Mouse (Mus musculus) small intestine, adult 2 months (tissue): Measurements from ENCODE around the gene Bmp6. TPM values are rescaled to one million over a fixed set of nuclear protein-coding genes. Genes with fewer than 3 reads are reported as not detected.
A peak's percentile ranks its signal among the peaks of the same experiment; 100 is the strongest.

Experiments used
- H3K27ac ChIP-seq: fragments of 200-500 bp; 2 replicates; pipeline ENCODE4 v1.5.1; 2012; ENCODE audit warnings: low read depth, low read length, control low read depth, inconsistent platforms; ENCODE audit not compliant: insufficient read depth
- H3K27me3 ChIP-seq: fragments of 200-500 bp; 2 replicates; pipeline ENCODE4 v1.6.1; 2012; ENCODE audit warnings: mild to moderate bottlenecking, moderate library complexity, low read length, inconsistent platforms; ENCODE audit not compliant: control insufficient read depth, insufficient read depth
- H3K36me3 ChIP-seq: fragments of 200-500 bp; 2 replicates; pipeline ENCODE4 v1.6.1; 2012; ENCODE audit warnings: mild to moderate bottlenecking, low read length, control low read depth, inconsistent platforms; ENCODE audit not compliant: control insufficient read depth, insufficient read depth
- H3K4me1 ChIP-seq: fragments of 200-500 bp; 2 replicates; pipeline ENCODE4 v1.6.1; 2012; ENCODE audit warnings: low read length, inconsistent platforms, mixed read lengths; ENCODE audit not compliant: control insufficient read depth, insufficient read depth, insufficient read length
- H3K4me3 ChIP-seq: fragments of 200-500 bp; 2 replicates; pipeline ENCODE4 v1.5.1; 2012; ENCODE audit warnings: low read depth, mild to moderate bottlenecking, control low read depth, inconsistent platforms, low read length, moderate library complexity
- CTCF ChIP-seq: fragments of 200-500 bp; IDR thresholded peaks from 2 replicates; pipeline ENCODE4 v1.5.1; 2012; ENCODE audit warnings: low read depth, mild to moderate bottlenecking, control low read depth, inconsistent platforms, low read length, moderate library complexity, mixed read lengths; ENCODE audit not compliant: insufficient replicate concordance, insufficient read length; ENCODE audit errors: extremely low read depth
- POLR2A ChIP-seq: fragments of 200-500 bp; IDR thresholded peaks from 2 replicates; pipeline ENCODE4 v1.6.1; 2012; ENCODE audit warnings: low read depth, mild to moderate bottlenecking, control low read depth, inconsistent platforms, low read length, moderate library complexity
- WGBS: fragments of 180-500 bp; shearing (Covaris S2); methylation state at CpG from one replicate; pipeline ENCODE4 v1.1.7; 2018; 5-methylcytosine and 5-hydroxymethylcytosine counted together
- polyA plus RNA-seq: library from polyadenylated mRNA; depleted of rRNA; stranded (reverse); fragments of >200 nt; gene quantifications from 2 replicates; pipeline ENCODE4 v1.2.3, GENCODE M21; 2012

The Bmp6 gene
- polyA plus RNA-seq, 1 experiment: 5.2 TPM

DNA sequence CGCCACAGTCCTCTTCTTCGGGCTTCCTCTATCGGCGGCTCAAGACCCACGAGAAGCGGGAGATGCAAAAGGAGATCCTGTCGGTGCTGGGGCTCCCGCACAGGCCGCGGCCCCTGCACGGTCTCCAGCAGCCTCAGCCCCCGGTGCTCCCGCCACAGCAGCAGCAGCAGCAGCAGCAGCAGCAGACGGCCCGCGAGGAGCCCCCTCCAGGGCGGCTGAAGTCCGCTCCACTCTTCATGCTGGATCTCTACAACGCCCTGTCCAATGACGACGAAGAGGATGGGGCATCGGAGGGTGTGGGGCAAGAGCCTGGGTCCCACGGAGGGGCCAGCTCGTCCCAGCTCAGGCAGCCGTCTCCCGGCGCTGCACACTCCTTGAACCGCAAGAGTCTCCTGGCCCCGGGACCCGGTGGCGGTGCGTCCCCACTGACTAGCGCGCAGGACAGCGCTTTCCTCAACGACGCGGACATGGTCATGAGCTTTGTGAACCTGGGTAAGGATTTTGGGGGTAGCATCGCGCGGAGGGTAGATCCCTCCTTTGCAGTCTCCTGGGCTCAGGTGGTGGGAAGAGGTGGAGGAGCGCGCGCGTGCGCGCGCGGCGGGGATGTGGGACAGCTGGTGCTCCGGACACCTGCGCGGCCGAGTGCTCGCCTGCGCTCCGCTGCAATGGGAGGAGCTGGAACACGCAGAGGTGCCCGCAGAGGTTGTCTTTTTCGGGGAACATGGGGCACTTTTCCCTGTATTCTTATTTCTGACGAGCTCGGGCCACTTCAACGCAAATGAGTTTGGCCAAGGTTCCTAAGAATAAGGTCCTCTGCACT lies 1.4 kb downstream of the Bmp6 start:
- Histone ChIP-seq H3K27ac (no peak overlapping the region), H3K36me3 (no peaks in the 10 kb centered on the region), H3K4me1 (peaks cover 7% of the 10 kb centered on the region), H3K27me3 (peaks cover 33% of the 10 kb centered on the region), H3K4me3 (peak overlapping the region; percentile 63)
- TF ChIP-seq CTCF: no peak
- TF ChIP-seq POLR2A: no peak
- 2% methylated on average over 63 of the region's 63 CpGs for WGBS

DNA sequence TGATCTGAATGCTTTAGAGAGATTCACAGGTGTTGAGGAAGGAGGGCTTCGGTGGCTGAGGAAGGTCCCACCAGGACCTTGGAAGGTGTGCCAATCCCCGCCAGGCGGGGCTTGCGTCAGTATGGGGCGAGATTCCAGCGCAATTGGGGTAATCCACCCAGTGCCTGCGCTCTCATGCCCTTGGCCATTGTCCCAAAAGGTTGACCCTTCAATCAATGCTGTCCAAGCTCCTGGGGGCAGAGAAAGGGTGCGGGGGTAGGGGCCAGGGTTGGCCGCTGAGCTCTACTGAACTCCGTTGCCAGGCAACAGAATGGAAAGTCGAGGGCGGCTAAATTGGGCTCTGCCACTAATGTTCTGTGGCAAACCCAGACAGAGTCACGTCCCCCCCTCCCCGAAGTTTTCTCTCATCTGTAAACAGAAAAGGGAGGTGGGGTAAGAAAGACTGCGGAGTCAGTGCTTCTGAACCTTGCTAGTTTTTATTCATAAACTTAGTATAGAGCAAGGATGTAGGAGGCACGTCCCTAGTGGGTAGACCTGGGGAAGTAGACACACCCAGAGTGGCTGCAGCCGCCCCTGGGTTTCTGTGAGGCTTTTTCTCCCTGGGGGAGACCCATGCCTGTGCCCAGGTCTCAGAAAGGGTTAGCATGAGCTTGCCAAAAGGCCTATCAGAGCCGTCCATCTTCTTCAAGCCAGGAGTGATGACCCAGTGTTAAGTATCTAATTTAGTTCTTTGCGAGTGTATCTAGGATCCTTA lies 2.3 kb downstream of the Bmp6 start:
- peaks cover 36% of the 10 kb centered on the region for H3K27me3 ChIP-seq
- H3K4me1 ChIP-seq: peaks cover 10% of the 10 kb centered on the region
- 15% methylated on average over 19 of the region's 19 CpGs for WGBS
- TF ChIP-seq CTCF: no peak
- no peak for TF ChIP-seq POLR2A
- H3K4me3 ChIP-seq: peak overlapping the region; percentile 63
- no peak overlapping the region for H3K27ac ChIP-seq
- H3K36me3 ChIP-seq: no peaks in the 10 kb centered on the region

DNA sequence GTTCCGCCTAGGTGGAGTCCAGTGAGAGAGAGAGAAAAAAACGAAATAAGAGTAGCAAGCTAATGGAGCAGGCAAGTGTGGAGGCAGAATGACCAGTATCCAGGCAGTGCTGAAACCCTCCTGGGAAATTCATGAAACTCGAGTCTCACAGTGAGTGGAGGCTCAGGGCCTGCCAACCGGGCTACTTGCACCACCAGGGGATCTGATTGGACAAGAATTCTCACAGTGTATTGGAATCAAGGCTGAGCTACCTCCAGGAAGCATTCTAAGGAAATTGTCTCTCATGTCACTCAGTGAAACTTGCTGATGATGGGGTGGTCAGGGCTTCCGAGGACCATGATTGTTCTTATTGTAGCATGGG lies 2.8 kb downstream of the Bmp6 start:
- H3K27ac ChIP-seq: no peak overlapping the region
- no peaks in the 10 kb centered on the region for H3K36me3 ChIP-seq
- peaks cover 10% of the 10 kb centered on the region for H3K4me1 ChIP-seq
- no peak overlapping the region for H3K4me3 ChIP-seq
- WGBS: 58% methylated on average over 5 of the region's 5 CpGs
- TF ChIP-seq POLR2A (no peak), CTCF (no peak)
- H3K27me3 ChIP-seq: peaks cover 39% of the 10 kb centered on the region

DNA sequence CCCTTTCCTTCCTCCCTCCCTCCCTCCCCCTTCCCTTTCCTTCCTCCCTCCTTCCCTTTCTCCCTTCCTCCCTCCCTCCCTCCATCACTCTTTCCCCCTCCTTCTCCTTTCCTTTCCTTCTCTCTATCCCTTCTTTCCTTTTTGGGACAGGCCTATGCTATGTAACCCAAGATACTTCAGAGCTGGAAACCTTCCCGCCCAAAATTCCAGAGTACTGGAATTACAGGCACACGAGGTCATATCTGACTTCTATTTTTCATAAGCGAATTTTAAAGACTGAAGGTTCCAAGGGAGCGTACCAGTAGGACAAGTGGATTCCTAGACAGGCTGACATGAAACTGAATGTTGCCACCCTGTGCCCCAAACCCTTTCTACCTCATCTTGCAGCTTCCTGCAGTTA lies 4.1 kb downstream of the Bmp6 start:
- TF ChIP-seq CTCF (no peak), POLR2A (no peak)

DNA sequence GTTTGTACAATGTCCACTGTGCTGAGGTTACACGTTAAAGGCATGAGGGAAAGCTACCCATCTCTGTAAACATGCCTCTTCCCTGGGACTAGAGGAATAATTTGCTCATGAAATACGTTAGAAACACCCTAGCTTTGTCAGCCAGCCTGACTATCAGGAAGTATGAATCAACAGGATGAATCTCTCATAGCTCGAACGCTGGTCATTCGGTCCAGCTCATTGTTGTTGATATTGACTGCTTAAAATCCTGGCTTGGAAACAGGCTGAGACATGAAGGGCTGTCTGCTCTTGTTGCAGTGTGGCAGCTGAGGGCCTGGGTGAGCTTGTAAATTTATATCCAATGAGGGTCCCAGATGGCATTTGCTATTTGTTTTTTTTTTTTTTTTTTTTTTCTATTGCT lies 4.9 kb downstream of the Bmp6 start:
- no peak overlapping the region for H3K4me3 ChIP-seq
- H3K27ac ChIP-seq: no peak overlapping the region
- no peaks in the 10 kb centered on the region for H3K36me3 ChIP-seq
- WGBS: 54% methylated on average over 5 of the region's 5 CpGs
- TF ChIP-seq CTCF: no peak
- no peak for TF ChIP-seq POLR2A
- H3K4me1 ChIP-seq: peaks cover 10% of the 10 kb centered on the region
- peaks cover 38% of the 10 kb centered on the region for H3K27me3 ChIP-seq

More for the DNA sequence above, 4.1 kb downstream of the Bmp6 start:
- no peaks in the 10 kb centered on the region for H3K36me3 ChIP-seq
- H3K27ac ChIP-seq: no peak overlapping the region
- peaks cover 10% of the 10 kb centered on the region for H3K4me1 ChIP-seq
- H3K27me3 ChIP-seq: peaks cover 39% of the 10 kb centered on the region
- WGBS: 65% methylated on average over 4 of the region's 4 CpGs
- H3K4me3 ChIP-seq: no peak overlapping the region

DNA sequence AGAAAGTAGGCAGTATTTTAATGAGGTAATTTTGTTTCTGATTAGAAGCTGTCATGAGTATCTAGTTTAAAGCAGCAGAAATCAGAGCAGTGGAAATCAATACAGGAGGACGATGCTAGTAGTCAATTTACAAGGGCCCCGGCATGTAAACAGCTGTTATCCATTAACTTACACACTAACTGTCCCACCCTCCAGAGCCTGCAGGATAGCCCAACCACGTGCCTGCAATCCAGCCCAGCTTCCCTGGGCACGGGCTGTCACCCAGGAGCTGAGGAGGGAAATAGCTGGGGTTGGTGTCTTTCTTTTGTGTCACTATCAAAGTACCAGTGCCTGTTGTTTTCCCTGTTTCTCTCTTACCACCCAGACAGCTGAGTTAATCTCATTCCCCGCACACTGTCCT lies 7.1 kb downstream of the Bmp6 start:
- Histone ChIP-seq H3K4me3 (no peak overlapping the region), H3K4me1 (peaks cover 2% of the 10 kb centered on the region; the same call in 1 of the 2 replicates), H3K27ac (no peak overlapping the region), H3K36me3 (no peaks in the 10 kb centered on the region), H3K27me3 (peaks cover 17% of the 10 kb centered on the region)
- WGBS: 22% methylated on average over 5 of the region's 5 CpGs
- TF ChIP-seq CTCF: no peak
- TF ChIP-seq POLR2A: no peak

DNA sequence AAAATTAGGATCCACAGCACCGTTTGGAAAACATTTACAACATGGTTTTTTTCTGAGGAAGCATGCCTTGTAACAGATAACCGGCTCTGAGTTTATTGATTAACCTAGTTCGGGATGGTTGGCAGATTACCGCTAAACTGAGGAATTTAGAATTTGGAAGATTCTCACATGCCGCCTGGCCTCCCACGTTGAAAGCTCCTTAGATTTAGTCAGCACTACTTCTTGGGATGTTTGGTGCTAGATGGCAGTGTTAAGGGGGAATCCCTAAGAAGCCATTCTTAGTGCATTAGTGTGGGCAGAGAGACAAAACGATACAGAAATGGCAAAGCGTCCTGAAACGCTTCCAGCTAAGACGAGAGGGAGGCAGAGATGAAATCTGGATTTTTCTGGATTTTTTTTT lies 8.1 kb downstream of the Bmp6 start:
- 54% methylated on average over 10 of the region's 10 CpGs for WGBS
- Histone ChIP-seq H3K36me3 (no peaks in the 10 kb centered on the region), H3K4me1 (peaks cover 2% of the 10 kb centered on the region; the same call in 1 of the 2 replicates), H3K27me3 (peaks cover 7% of the 10 kb centered on the region), H3K4me3 (no peak overlapping the region), H3K27ac (no peak overlapping the region)
- TF ChIP-seq CTCF (no peak), POLR2A (no peak)
